Mouse (Mus musculus) lung, adult 2 months (tissue): ENCODE data around the gene Rap1a.

Source experiments
- CTCF ChIP-seq: fragments of 200-500 bp; IDR thresholded peaks from 2 replicates; pipeline ENCODE4 v1.5.1; 2011; ENCODE audit warnings: mild to moderate bottlenecking, low read length, control low read depth; ENCODE audit not compliant: insufficient read depth
- POLR2A ChIP-seq: fragments of 200-500 bp; IDR thresholded peaks from 2 replicates; pipeline ENCODE4 v1.6.1; 2011; ENCODE audit warnings: low read depth, mild to moderate bottlenecking, control low read depth, low read length, borderline replicate concordance; ENCODE audit errors: extremely low read depth

DNA sequence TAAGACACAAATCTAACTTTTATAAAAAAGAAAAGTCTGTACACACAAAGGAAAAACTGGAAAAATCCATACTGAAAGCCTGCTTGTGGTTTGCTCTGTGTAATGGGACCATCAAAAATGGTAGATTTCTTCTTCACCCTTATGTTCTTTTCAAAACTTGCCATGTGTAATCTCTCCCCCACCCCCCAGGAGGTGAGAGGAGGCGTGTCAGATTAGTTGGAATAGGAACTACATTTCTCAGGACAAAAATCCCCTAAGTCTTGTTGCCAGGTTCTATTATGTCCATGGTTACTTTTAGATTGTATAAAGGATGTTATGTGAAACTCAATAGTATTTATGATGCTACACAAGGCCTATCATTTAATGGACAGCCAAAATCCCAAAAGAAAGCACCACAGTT lies 6.8 kb downstream of the Rap1a start:
- TF ChIP-seq CTCF (no peak), POLR2A (no peak)
